Mouse (Mus musculus): ENCODE measurements around the gene Serpina1c. TPM values are rescaled to one million over a fixed set of nuclear protein-coding genes. Genes with fewer than 3 reads are reported as not detected.
"Not testable (repeated sequence)": the region's sequence is repeated elsewhere in the genome, so short reads cannot be mapped to it uniquely, and the experiment has no call there.

The Serpina1c gene
- polyA plus RNA-seq (2015; fragmentation: Nextera tagmentation; extraction: Ambion mirVana): not detected in 2 replicates

- not testable (repeated sequence) for H3K9me3 ChIP-seq (replicated peaks; ENCODE audit: control insufficient read depth, low read length, poor library complexity, severe bottlenecking); H3K27ac ChIP-seq (ENCODE audit: low read length); H3K27me3 ChIP-seq (ENCODE audit: control insufficient read depth, insufficient read depth, low read depth, low read length); H3K4me1 ChIP-seq (ENCODE audit: control insufficient read depth, insufficient read depth, low read length); ATAC-seq; H3K36me3 ChIP-seq (ENCODE audit: control insufficient read depth, insufficient read depth, low read length); H3K4me3 ChIP-seq (ENCODE audit: low read depth, low read length); H3K4me2 ChIP-seq (ENCODE audit: low read length); H3K9ac ChIP-seq (ENCODE audit: low read depth, low read length)
- 86% methylated on average over 4 of the region's 4 CpGs for WGBS
These were observed at the start of gene Serpina1c for GRCm38 (mm10) chr12:103904837-103905340. Serpina1c (minus strand) TSS chr12:103904887.

- not testable (repeated sequence) for H3K9me3 ChIP-seq (replicated peaks; ENCODE audit: control insufficient read depth, low read length, poor library complexity, severe bottlenecking); H3K4me3 ChIP-seq (ENCODE audit: low read depth, low read length); H3K4me2 ChIP-seq (ENCODE audit: low read length); H3K27me3 ChIP-seq (ENCODE audit: control insufficient read depth, insufficient read depth, low read depth, low read length); H3K36me3 ChIP-seq (ENCODE audit: control insufficient read depth, insufficient read depth, low read length); H3K9ac ChIP-seq (ENCODE audit: low read depth, low read length); H3K27ac ChIP-seq (ENCODE audit: low read length); ATAC-seq; H3K4me1 ChIP-seq (ENCODE audit: control insufficient read depth, insufficient read depth, low read length)
- WGBS: 68% methylated on average over 3 of the region's 3 CpGs
These were observed 48.3 kb upstream of the Serpina1c start for GRCm38 (mm10) chr12:103952972-103953371.

GRCm38 (mm10) chr12:103946243-103946642 lies 41.6 kb upstream of the Serpina1c start:
- H3K9me3 ChIP-seq (replicated peaks; ENCODE audit: control insufficient read depth, low read length, poor library complexity, severe bottlenecking): no peaks in the 10 kb centered on the region
- no peaks in the 10 kb centered on the region for H3K4me1 ChIP-seq (ENCODE audit: control insufficient read depth, insufficient read depth, low read length)
- H3K4me3 ChIP-seq (ENCODE audit: low read depth, low read length): no peak overlapping the region
- ATAC-seq: no peak
- no peaks in the 10 kb centered on the region for H3K36me3 ChIP-seq (ENCODE audit: control insufficient read depth, insufficient read depth, low read length)
- H3K27me3 ChIP-seq (ENCODE audit: control insufficient read depth, insufficient read depth, low read depth, low read length): no peaks in the 10 kb centered on the region
- no peak overlapping the region for H3K27ac ChIP-seq (ENCODE audit: low read length)
- 78% methylated on average over 4 of the region's 4 CpGs for WGBS
- no peak overlapping the region for H3K4me2 ChIP-seq (ENCODE audit: low read length)
- H3K9ac ChIP-seq (ENCODE audit: low read depth, low read length): no peak overlapping the region

GRCm38 (mm10) chr12:103909181-103909580 lies 4.5 kb upstream of the Serpina1c start:
- not testable (repeated sequence) for H3K4me1 ChIP-seq (ENCODE audit: control insufficient read depth, insufficient read depth, low read length); H3K27me3 ChIP-seq (ENCODE audit: control insufficient read depth, insufficient read depth, low read depth, low read length); ATAC-seq

GRCm38 (mm10) chr12:103907746-103908145 lies 3.1 kb upstream of the Serpina1c start:
- not testable (repeated sequence) for H3K4me1 ChIP-seq (ENCODE audit: control insufficient read depth, insufficient read depth, low read length); ATAC-seq; H3K36me3 ChIP-seq (ENCODE audit: control insufficient read depth, insufficient read depth, low read length); H3K27ac ChIP-seq (ENCODE audit: low read length); H3K9ac ChIP-seq (ENCODE audit: low read depth, low read length); H3K27me3 ChIP-seq (ENCODE audit: control insufficient read depth, insufficient read depth, low read depth, low read length); H3K4me3 ChIP-seq (ENCODE audit: low read depth, low read length); H3K4me2 ChIP-seq (ENCODE audit: low read length); H3K9me3 ChIP-seq (replicated peaks; ENCODE audit: control insufficient read depth, low read length, poor library complexity, severe bottlenecking)
- WGBS: 23% methylated on average over 1 of the region's 1 CpGs

More at GRCm38 (mm10) chr12:103909181-103909580, 4.5 kb upstream of the Serpina1c start:
- WGBS: 98% methylated on average over 10 of the region's 16 CpGs
- not testable (repeated sequence) for H3K4me3 ChIP-seq (ENCODE audit: low read depth, low read length); H3K27ac ChIP-seq (ENCODE audit: low read length); H3K9ac ChIP-seq (ENCODE audit: low read depth, low read length); H3K4me2 ChIP-seq (ENCODE audit: low read length); H3K9me3 ChIP-seq (replicated peaks; ENCODE audit: control insufficient read depth, low read length, poor library complexity, severe bottlenecking); H3K36me3 ChIP-seq (ENCODE audit: control insufficient read depth, insufficient read depth, low read length)

GRCm38 (mm10) chr12:103901929-103902328 lies 2.8 kb downstream of the Serpina1c start:
- not testable (repeated sequence) for ATAC-seq; H3K9ac ChIP-seq (ENCODE audit: low read depth, low read length); H3K9me3 ChIP-seq (replicated peaks; ENCODE audit: control insufficient read depth, low read length, poor library complexity, severe bottlenecking); H3K27ac ChIP-seq (ENCODE audit: low read length); H3K4me2 ChIP-seq (ENCODE audit: low read length); H3K4me3 ChIP-seq (ENCODE audit: low read depth, low read length); H3K4me1 ChIP-seq (ENCODE audit: control insufficient read depth, insufficient read depth, low read length); H3K36me3 ChIP-seq (ENCODE audit: control insufficient read depth, insufficient read depth, low read length); H3K27me3 ChIP-seq (ENCODE audit: control insufficient read depth, insufficient read depth, low read depth, low read length)
- WGBS: 93% methylated on average over 3 of the region's 3 CpGs

- not testable (repeated sequence) for H3K27me3 ChIP-seq (ENCODE audit: control insufficient read depth, insufficient read depth, low read depth, low read length); H3K4me3 ChIP-seq (ENCODE audit: low read depth, low read length); ATAC-seq; H3K27ac ChIP-seq (ENCODE audit: low read length); H3K9ac ChIP-seq (ENCODE audit: low read depth, low read length); H3K4me2 ChIP-seq (ENCODE audit: low read length); H3K4me1 ChIP-seq (ENCODE audit: control insufficient read depth, insufficient read depth, low read length); H3K36me3 ChIP-seq (ENCODE audit: control insufficient read depth, insufficient read depth, low read length); H3K9me3 ChIP-seq (replicated peaks; ENCODE audit: control insufficient read depth, low read length, poor library complexity, severe bottlenecking)
- 87% methylated on average over 1 of the region's 1 CpGs for WGBS
These were observed 37.8 kb downstream of the Serpina1c start for GRCm38 (mm10) chr12:103866873-103867272.

GRCm38 (mm10) chr12:103863101-103863974 lies 41.3 kb downstream of the Serpina1c start, which contains the start of gene Serpina1a:
Serpina1a (minus strand) TSS chr12:103863562.
- not testable (repeated sequence) for H3K27ac ChIP-seq (ENCODE audit: low read length); H3K4me2 ChIP-seq (ENCODE audit: low read length); H3K36me3 ChIP-seq (ENCODE audit: control insufficient read depth, insufficient read depth, low read length); ATAC-seq; H3K4me1 ChIP-seq (ENCODE audit: control insufficient read depth, insufficient read depth, low read length); H3K9ac ChIP-seq (ENCODE audit: low read depth, low read length); H3K9me3 ChIP-seq (replicated peaks; ENCODE audit: control insufficient read depth, low read length, poor library complexity, severe bottlenecking); H3K4me3 ChIP-seq (ENCODE audit: low read depth, low read length); H3K27me3 ChIP-seq (ENCODE audit: control insufficient read depth, insufficient read depth, low read depth, low read length)
- 87% methylated on average over 9 of the region's 9 CpGs for WGBS

GRCm38 (mm10) chr12:103860976-103861375 lies 43.7 kb downstream of the Serpina1c start:
- H3K4me2 ChIP-seq (ENCODE audit: low read length): no peak overlapping the region
- no peaks in the 10 kb centered on the region for H3K27me3 ChIP-seq (ENCODE audit: control insufficient read depth, insufficient read depth, low read depth, low read length)
- H3K9me3 ChIP-seq (replicated peaks; ENCODE audit: control insufficient read depth, low read length, poor library complexity, severe bottlenecking): no peaks in the 10 kb centered on the region; the same call in 1 of the 2 replicates
- no peaks in the 10 kb centered on the region for H3K4me1 ChIP-seq (ENCODE audit: control insufficient read depth, insufficient read depth, low read length)
- no peaks in the 10 kb centered on the region for H3K36me3 ChIP-seq (ENCODE audit: control insufficient read depth, insufficient read depth, low read length)
- ATAC-seq: no peak
- H3K4me3 ChIP-seq (ENCODE audit: low read depth, low read length): no peak overlapping the region
- H3K27ac ChIP-seq (ENCODE audit: low read length): no peak overlapping the region
- WGBS: 85% methylated on average over 3 of the region's 3 CpGs
- no peak overlapping the region for H3K9ac ChIP-seq (ENCODE audit: low read depth, low read length)

Data from midbrain, embryonic 16.5 days (tissue).